Mouse (Mus musculus): Measurements from ENCODE around the gene Gga2.

Gga2 gene

DNA sequence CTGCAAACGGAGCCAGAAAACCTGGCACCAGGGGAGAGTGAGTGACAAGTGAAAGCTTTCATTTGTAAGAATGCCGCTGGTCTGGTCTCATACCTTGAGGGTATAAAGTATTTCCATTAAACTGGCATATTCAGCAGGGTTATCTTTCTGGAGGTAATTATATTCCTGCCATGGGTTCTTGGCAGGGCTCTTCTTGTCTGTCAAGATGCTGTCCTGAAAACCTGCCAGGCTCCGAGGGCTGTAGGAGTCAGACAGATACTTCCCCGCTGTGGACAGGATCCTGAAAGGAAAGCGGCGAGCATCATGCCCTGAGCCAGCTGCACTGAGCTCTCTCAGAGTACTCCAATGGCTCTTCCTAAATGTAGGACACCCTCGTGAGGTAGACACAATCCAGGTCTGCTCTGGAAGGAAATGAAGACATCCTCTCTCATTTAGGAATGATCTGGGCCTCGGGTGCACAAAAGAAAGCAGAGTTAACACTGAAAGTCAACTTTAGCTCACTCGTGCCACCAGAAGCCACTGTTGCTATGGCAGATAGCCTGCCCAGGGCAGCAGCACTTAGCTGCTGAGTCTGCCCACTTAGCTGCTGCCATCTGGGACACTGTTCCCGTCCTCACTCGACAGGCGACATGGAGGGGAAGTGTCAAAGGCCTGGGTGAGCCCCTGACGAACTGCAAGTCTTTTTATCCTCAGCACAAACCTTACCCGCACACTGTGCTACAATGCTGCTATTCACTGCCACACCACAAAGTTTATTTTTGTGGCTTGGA lies 84.0 kb downstream of the Gga2 start:
- DNase-seq (ENCODE audit: low read depth, low spot score) = no peak
